Mouse (Mus musculus): ENCODE measurements at regions not wholly inside any gene's neighbourhood (a gene's known extent, or its start where the extent isn't known, plus 50 kb on each side); places are given as distances from the start of the nearest gene placed in this dataset.
A peak's percentile ranks its signal among the peaks of the same experiment; 100 is the strongest.

DNA sequence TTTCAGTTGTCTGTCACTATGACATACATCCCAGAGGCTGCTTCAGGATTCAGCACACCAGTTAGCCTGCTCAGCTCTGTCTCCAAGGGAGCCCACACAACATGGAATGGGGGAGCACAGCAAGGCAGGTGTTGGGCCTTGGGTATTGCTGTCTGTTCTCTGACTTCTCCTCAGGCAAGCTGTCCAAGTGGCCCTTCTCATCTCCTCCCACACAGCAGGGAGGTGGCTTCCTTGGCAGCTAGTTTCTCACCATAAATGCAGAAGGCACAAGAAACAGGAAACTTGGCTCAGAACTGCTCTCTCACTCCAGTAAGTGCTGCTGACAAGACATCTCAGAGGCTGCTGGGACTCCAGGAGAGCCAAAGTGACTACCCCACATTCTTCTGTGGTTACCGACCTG, 64.6 kb downstream of the Htr5a start:
- peak; percentile 90 for DNase-seq (ENCODE audit: low read depth, low spot score)

DNA sequence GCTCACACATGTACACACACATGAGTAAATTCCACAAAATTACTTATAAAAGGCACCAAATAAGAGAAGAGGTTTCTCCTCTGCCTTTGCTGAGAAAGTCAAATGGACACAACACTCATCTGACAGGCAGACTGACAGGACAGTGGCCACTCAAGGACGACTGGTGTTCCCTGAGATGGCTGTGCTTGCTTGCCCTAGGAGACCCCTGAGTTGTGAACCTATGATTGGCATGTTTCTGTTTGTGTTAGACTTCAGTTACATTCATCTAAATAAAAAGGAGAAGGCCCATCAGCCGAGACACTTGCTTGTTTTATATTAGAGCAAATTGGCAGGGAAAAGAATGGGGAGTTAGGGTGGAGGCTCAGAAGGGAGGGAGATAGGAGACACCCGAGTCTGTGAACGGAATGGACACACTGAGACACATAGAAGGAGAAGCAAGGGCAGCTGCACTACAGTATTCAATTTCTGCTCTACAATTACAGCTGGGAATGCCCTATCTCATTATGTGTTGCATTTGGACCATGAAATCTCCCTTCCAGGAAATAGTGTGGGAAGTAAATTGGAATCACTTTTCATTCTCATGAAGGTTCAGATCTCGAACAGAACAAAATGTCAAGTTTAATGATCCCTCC, 66.5 kb downstream of the Htr5a start:
- DNase-seq (ENCODE audit: low read depth, low spot score): peak; percentile 5

All from brain, adult 2 months (tissue).